Mouse (Mus musculus) embryonic fibroblast, embryonic 13.5 days (primary cell): Measurements from ENCODE around the gene Acd. TPM values are rescaled to one million over a fixed set of nuclear protein-coding genes. Genes with fewer than 3 reads are reported as not detected.
A peak's percentile ranks its signal among the peaks of the same experiment; 100 is the strongest.

ENCODE experiments used
- H3K27ac ChIP-seq: 2 replicates; pipeline ENCODE4 v1.5.1; 2012; ENCODE audit warnings: low read length, control low read depth, inconsistent platforms; ENCODE audit not compliant: insufficient read depth
- H3K4me1 ChIP-seq: 2 replicates; pipeline ENCODE4 v1.6.1; 2011; ENCODE audit warnings: low read length; ENCODE audit not compliant: control insufficient read depth, insufficient read depth
- H3K4me3 ChIP-seq: 2 replicates; pipeline ENCODE4 v1.5.1; 2011; ENCODE audit warnings: mild to moderate bottlenecking, control low read depth, low read length; ENCODE audit not compliant: insufficient read depth
- CTCF ChIP-seq: IDR thresholded peaks from 2 replicates; pipeline ENCODE4 v1.5.1; 2011; ENCODE audit warnings: mild to moderate bottlenecking, control low read depth, low read length, moderate library complexity, borderline replicate concordance; ENCODE audit not compliant: insufficient read depth
- POLR2A ChIP-seq: IDR thresholded peaks from 2 replicates; pipeline ENCODE4 v1.6.1; 2011; ENCODE audit warnings: low read depth, mild to moderate bottlenecking, control low read depth, low read length, moderate library complexity
- polyA plus RNA-seq: library from polyadenylated mRNA; stranded (reverse); fragments of >200 nt; gene quantifications from 2 replicates; pipeline ENCODE4 v1.2.4, GENCODE M21; 2011; ENCODE audit warnings: low read depth; ENCODE audit not compliant: missing spikeins, insufficient read length

Acd gene
- 24.6 and 26.5 TPM in 2 replicates for polyA plus RNA-seq

DNA sequence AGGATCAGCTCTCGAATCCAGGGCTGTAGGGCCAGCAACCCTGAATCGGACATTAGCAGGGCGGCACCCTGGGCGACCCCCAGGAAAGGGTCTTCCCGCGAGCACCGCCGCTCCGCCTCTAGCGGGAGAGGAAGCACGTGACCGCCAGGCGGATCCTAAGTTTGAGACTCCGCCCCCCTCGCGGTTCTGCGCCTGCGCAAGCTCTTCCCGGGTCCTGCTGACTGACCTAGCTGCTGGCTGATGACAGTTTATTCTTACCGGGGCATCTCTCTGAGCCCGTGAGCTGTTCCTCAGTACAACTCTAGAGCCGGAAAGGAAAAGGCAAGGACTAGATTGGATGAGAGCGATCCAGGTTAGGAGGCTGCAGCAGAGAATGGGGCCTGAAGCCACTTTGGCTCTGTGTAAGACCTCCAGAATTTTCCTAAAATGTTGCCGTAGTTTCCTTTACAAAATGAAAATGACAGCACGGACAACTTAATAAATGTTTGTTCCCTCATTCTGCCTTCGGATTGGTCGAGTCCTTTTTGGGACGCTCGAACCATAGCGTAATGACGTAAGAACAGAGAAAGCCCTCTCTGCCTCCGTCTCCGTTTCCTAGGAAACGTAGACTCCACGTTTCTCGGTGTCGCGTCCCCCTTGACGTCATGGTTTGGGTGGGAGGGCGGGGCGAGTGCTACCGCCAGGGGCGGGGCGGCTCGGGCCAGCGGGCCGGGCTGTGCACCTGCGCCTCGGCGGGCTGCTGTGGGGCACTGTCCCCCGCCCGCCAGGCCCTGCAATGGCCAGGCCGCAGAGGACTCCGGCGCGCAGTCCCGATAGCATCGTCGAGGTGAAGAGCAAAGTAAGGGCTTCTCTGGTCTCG is at the start of gene Acd, which contains the start of gene Pard6a:
Gene Acd (minus strand): TSS at position 137 of the 859 bp plus-strand sequence.
Gene Pard6a (plus strand): TSS at position 183 of the 859 bp plus-strand sequence.
- Histone ChIP-seq H3K4me3 (peak within 1 kb of the TSS; percentile 68), H3K27ac (peak within 1 kb of the TSS; percentile 92), H3K4me1 (peaks cover 2% of the 10 kb centered on the region; the same call in 1 of the 2 replicates)
- TF ChIP-seq CTCF, result no peak
- TF ChIP-seq POLR2A, result peak; percentile 70; the same call in 1 of the 2 replicates

DNA sequence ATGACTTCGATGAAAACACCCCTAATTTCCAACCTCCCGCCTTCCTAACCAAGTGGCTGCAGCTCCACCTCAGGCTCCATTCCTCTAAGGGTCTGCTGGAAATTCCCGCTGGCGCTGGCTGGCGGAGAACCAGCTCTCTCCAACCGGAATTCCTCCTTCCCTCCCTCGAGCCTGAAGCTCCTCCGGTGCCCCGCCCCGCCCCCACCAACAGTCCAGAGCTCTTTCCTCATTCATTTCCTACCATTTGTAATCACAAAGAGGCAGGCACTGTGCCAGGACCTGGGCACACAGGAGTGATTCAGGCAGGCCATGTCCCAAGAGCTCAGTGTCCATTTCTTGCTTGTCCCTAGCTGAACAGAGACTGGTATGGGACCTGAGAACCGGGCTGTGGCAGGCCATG is 49.7 kb upstream of the Acd start:
- Histone ChIP-seq H3K4me1 (peaks cover 5% of the 10 kb centered on the region), H3K4me3 (no peak overlapping the region), H3K27ac (no peak overlapping the region)
- TF ChIP-seq CTCF (no peak), POLR2A (no peak)

DNA sequence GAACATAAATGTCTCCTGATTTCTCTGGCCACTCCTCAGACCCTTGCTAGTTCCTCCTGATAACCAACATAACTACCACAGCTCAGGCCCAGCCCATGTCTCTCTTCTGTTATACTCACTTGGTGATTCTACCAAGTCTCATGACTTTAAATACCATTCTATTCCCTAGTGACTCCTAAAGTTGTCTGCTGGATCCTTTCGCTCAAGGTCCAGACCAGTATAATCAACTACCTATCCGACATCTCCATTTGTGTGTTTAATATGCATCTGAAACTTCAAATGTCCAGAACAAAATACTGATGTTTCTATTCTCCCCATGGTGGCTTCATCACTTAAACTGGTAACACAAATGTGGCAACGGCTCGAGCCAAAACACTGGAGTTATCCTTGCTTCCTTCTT is 42.4 kb upstream of the Acd start:
- TF ChIP-seq CTCF (no peak), POLR2A (no peak)
- Histone ChIP-seq H3K4me1 (no peaks in the 10 kb centered on the region; the same call in 1 of the 2 replicates), H3K27ac (no peak overlapping the region), H3K4me3 (no peak overlapping the region)

DNA sequence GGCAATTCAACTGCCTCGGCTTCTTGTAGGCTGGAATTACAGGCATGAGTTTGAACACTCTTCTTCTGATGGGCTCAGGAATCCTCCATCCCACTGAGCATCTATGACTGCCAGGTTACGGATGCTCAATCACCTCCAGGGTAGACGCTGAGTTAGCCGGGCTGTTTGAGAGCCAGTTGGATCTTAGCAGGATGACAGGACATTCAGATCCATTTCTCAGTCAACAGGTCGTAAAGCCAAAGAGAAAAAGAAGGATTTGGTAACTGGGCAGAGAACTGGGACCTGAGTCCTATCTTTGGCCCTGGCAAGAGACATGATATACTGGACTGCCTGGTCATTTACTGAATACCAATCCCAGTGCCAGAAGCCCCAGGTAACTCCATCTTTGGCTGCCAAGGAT is 38.3 kb upstream of the Acd start:
- TF ChIP-seq CTCF (no peak), POLR2A (no peak)
- Histone ChIP-seq H3K4me1 (no peaks in the 10 kb centered on the region; the same call in 1 of the 2 replicates), H3K27ac (no peak overlapping the region), H3K4me3 (no peak overlapping the region)

DNA sequence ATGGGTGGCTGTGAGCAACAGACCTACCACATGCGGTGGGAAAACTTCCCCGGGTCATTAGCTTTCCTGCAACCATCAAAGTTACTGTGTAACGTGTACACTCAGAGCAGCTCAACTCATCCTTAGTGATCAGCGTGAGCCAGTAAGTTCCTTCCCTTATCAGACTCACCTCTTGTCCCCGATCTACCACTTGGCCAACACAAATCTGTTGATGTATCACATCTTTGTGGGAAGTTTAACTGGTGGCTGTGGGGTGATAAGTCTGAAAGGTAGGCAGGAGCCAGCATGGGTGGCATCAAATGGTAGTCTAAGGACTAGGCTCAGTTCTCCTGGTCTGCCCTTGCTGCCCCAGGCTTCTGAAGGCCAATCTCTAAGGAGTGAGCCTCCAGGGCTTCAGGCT is 31.3 kb upstream of the Acd start:
- no peak overlapping the region for H3K27ac ChIP-seq
- no peaks in the 10 kb centered on the region for H3K4me1 ChIP-seq
- TF ChIP-seq POLR2A (no peak), CTCF (no peak)
- H3K4me3 ChIP-seq, result no peak overlapping the region

DNA sequence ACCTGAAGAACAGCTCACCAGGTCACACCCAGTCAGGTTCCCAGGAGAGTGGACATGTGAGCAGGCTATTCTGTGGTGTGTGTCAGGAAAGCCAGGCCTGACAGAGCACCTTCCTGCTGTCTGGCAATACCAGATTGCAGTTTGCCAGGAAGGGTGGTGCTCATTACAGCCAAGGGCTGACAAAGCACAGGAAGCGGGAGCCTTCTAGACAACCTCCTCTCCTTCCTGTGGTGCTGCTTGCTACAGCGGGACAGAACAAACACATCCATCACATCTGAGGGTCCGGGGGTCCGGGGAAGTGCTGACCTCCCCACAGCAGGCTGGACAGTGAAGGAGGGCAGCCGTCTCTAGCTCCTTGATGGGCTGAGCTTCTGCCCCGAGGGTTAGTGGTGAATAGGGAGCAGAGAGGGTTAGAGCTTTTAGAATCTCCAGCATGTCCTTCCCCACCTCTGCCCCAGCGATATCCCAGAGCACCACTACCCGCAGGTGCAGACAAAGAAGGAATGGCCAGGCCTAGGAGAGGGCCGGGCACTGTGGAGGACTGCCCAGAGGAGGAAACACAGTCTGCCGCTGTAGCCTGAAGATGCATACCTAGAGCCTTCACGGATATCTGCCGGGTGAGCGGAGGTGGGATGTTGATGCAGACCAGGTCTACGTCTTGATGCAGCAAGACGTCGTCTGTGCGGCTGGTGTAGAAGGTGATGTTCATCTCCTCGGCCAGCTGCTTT is 26.7 kb upstream of the Acd start:
- H3K27ac ChIP-seq, result no peak overlapping the region
- no peak overlapping the region for H3K4me3 ChIP-seq
- no peak for TF ChIP-seq CTCF
- TF ChIP-seq POLR2A, result no peak
- H3K4me1 ChIP-seq, result no peaks in the 10 kb centered on the region

DNA sequence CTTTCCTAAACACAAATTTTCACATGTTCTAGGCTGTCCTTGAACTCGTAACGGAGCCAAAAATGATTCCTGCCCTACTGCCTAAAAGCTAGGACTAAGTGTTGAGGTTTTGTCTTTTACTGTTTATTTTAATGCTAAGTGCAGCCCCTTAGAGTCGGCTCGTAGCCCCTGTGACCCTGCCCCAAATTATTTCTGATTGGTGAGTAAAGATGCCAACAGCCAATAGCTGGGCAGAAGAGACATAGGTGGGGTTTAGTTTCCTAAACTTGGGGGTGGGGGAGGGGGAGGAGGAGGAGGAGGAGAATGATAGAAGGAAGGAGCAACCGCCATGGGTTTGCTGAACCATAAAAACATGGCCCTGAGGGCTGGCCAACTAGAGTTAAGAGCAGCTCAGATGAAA is 24.8 kb upstream of the Acd start:
- Histone ChIP-seq H3K4me3 (no peak overlapping the region), H3K27ac (no peak overlapping the region), H3K4me1 (no peaks in the 10 kb centered on the region)
- TF ChIP-seq CTCF, result no peak
- TF ChIP-seq POLR2A, result no peak

DNA sequence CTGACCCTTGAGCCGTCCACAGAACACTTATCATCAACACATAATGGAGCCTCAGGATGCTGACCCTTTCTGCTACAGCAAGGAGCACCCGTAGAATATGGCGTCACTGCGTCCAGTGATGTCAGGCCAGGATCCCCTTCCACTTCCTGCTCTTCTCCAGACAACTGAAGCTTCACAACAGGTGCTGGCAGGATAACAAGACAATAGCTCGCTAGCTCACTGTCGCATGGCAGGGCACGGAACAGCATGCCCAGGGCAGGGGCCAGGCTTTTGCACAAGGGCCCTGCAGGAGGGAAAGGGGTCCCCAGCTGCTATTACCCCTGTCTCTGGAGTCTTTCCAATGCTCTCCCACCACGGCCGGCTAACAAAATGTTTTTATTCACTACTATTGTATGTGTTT is 22.0 kb upstream of the Acd start:
- no peak overlapping the region for H3K4me3 ChIP-seq
- no peak overlapping the region for H3K27ac ChIP-seq
- no peaks in the 10 kb centered on the region for H3K4me1 ChIP-seq
- no peak for TF ChIP-seq CTCF
- TF ChIP-seq POLR2A, result no peak

DNA sequence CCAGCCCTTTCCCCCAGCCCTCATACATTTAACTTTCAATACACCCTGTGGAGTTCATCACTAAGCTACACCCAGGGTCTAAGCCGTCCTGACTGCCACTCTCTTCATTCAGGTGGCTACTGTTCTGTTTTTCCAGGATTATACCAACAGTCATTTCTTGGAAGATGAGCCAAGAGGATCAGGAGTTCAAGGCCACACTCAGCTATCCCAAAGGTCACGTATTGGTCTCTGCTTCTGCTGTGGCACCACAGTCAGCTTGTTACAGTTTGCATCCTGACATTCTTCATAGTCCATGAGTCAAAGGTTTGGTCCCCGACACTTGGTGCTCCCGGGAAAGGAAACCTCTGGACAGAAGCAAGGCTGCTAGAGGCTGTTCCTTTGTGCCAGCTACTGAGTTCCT is 18.7 kb upstream of the Acd start:
- TF ChIP-seq POLR2A, result no peak
- Histone ChIP-seq H3K27ac (no peak overlapping the region), H3K4me3 (no peak overlapping the region), H3K4me1 (no peaks in the 10 kb centered on the region)

DNA sequence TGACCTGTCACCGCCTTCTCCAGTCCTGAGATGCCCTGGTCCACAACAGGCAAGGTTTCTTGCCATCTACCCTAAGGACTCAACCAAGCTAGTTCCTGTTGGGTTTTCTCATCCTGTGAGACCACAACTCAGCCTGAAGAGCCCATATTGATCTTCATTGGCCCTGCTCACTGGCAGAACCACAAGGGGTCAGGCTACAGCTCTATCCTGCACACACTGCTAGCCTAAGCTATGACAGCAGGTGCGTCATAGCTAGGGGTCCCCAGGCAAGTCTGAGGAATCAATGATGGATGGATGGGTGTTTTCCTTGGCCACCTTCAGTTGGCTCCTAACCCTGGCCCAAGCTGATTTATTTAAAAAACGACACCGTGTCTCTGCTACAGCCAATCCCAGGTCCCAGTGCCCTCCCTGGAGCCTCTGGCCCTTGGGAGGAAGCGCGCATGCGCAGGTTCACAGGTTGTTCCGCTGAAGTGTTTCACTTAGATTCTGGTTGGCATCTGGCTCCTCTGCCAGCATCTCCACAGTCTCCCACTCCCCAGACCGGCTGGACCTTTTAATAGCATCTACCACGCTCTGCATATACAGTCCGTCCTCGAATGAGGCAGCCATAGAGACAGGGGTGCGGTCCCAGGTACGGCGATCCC is 15.5 kb upstream of the Acd start:
- no peak for TF ChIP-seq POLR2A
- TF ChIP-seq CTCF, result no peak
- no peak overlapping the region for H3K4me3 ChIP-seq
- no peaks in the 10 kb centered on the region for H3K4me1 ChIP-seq
- no peak overlapping the region for H3K27ac ChIP-seq
